Mouse (Mus musculus): Measurements from ENCODE around the gene Ssh3. TPM values are rescaled to one million over a fixed set of nuclear protein-coding genes. Genes with fewer than 3 reads are reported as not detected.

The Ssh3 gene
- polyA plus RNA-seq, 1 experiment from 2014 or later, result 2.1 TPM

- Histone ChIP-seq H3K27ac (ENCODE audit: low read length) (no peak overlapping the region), H3K27me3 (ENCODE audit: control insufficient read depth, insufficient read depth, low read depth, low read length) (no peaks in the 10 kb centered on the region), H3K9ac (ENCODE audit: low read depth, low read length) (no peak overlapping the region), H3K4me2 (ENCODE audit: low read depth, low read length) (no peak overlapping the region), H3K4me1 (ENCODE audit: control insufficient read depth, low read depth, low read length) (no peaks in the 10 kb centered on the region), H3K9me3 (replicated peaks; ENCODE audit: control insufficient read depth, low read length) (no peaks in the 10 kb centered on the region), H3K4me3 (ENCODE audit: low read depth, low read length) (no peak overlapping the region), H3K36me3 (ENCODE audit: control insufficient read depth, insufficient read depth) (no peaks in the 10 kb centered on the region)
- 40% methylated on average over 8 of the region's 8 CpGs for WGBS (ENCODE audit: insufficient replicate concordance)
- 0 out of 2 replicates have a peak, but pooled peaks have one; percentile 32 for ATAC-seq (ENCODE audit: low read depth)
Measured at GRCm38 (mm10) chr19:4240247-4240668, 28.7 kb downstream of the Ssh3 start.

- Histone ChIP-seq H3K27me3 (ENCODE audit: control insufficient read depth, insufficient read depth, low read depth, low read length) (no peaks in the 10 kb centered on the region), H3K9ac (ENCODE audit: low read depth, low read length) (no peak overlapping the region), H3K4me3 (ENCODE audit: low read depth, low read length) (no peak overlapping the region), H3K4me2 (ENCODE audit: low read depth, low read length) (no peak overlapping the region), H3K36me3 (ENCODE audit: control insufficient read depth, insufficient read depth) (no peaks in the 10 kb centered on the region), H3K4me1 (ENCODE audit: control insufficient read depth, low read depth, low read length) (peaks cover 18% of the 10 kb centered on the region), H3K9me3 (replicated peaks; ENCODE audit: control insufficient read depth, low read length) (no peaks in the 10 kb centered on the region), H3K27ac (ENCODE audit: low read length) (no peak overlapping the region)
- no peak for ATAC-seq (ENCODE audit: low read depth)
- WGBS (ENCODE audit: insufficient replicate concordance), result 63% methylated on average over 4 of the region's 4 CpGs
Measured at GRCm38 (mm10) chr19:4234548-4234947, 34.4 kb downstream of the Ssh3 start.

GRCm38 (mm10) chr19:4232651-4233050 is 36.3 kb downstream of the Ssh3 start:
- Histone ChIP-seq H3K27ac (ENCODE audit: low read length) (peak overlapping the region; percentile 15; the same call in 1 of the 2 replicates), H3K36me3 (ENCODE audit: control insufficient read depth, insufficient read depth) (no peaks in the 10 kb centered on the region), H3K9me3 (replicated peaks; ENCODE audit: control insufficient read depth, low read length) (no peaks in the 10 kb centered on the region), H3K27me3 (ENCODE audit: control insufficient read depth, insufficient read depth, low read depth, low read length) (no peaks in the 10 kb centered on the region; the same call in none of the 2 replicates), H3K4me2 (ENCODE audit: low read depth, low read length) (peak overlapping the region; percentile 82), H3K9ac (ENCODE audit: low read depth, low read length) (peak overlapping the region; percentile 75; the same call in 1 of the 2 replicates), H3K4me3 (ENCODE audit: low read depth, low read length) (peak overlapping the region; percentile 72), H3K4me1 (ENCODE audit: control insufficient read depth, low read depth, low read length) (peaks cover 21% of the 10 kb centered on the region)
- ATAC-seq (ENCODE audit: low read depth), result no peak
- 66% methylated on average over 7 of the region's 7 CpGs for WGBS (ENCODE audit: insufficient replicate concordance)

- Histone ChIP-seq H3K27me3 (ENCODE audit: control insufficient read depth, insufficient read depth, low read depth, low read length) (no peaks in the 10 kb centered on the region; the same call in none of the 2 replicates), H3K4me2 (ENCODE audit: low read depth, low read length) (peak overlapping the region; percentile 82), H3K9ac (ENCODE audit: low read depth, low read length) (peak overlapping the region; percentile 75), H3K27ac (ENCODE audit: low read length) (peak overlapping the region; percentile 78), H3K36me3 (ENCODE audit: control insufficient read depth, insufficient read depth) (no peaks in the 10 kb centered on the region), H3K4me1 (ENCODE audit: control insufficient read depth, low read depth, low read length) (peaks cover 21% of the 10 kb centered on the region), H3K9me3 (replicated peaks; ENCODE audit: control insufficient read depth, low read length) (no peaks in the 10 kb centered on the region), H3K4me3 (ENCODE audit: low read depth, low read length) (peak overlapping the region; percentile 72)
- WGBS (ENCODE audit: insufficient replicate concordance), result 0% methylated on average over 2 of the region's 2 CpGs
- ATAC-seq (ENCODE audit: low read depth), result peak; percentile 18
Measured at GRCm38 (mm10) chr19:4232186-4232572, 36.8 kb downstream of the Ssh3 start.

GRCm38 (mm10) chr19:4231253-4232185 is 37.5 kb downstream of the Ssh3 start, which contains the start of gene Pold4:
TSS of gene Pold4 (plus strand) at chr19:4231899.
- Histone ChIP-seq H3K27me3 (ENCODE audit: control insufficient read depth, insufficient read depth, low read depth, low read length) (no peaks in the 10 kb centered on the region; the same call in none of the 2 replicates), H3K9ac (ENCODE audit: low read depth, low read length) (peak within 1 kb of the TSS; percentile 75), H3K4me3 (ENCODE audit: low read depth, low read length) (peak within 1 kb of the TSS; percentile 72), H3K4me1 (ENCODE audit: control insufficient read depth, low read depth, low read length) (peaks cover 21% of the 10 kb centered on the region), H3K4me2 (ENCODE audit: low read depth, low read length) (peak within 1 kb of the TSS; percentile 82), H3K27ac (ENCODE audit: low read length) (peak within 1 kb of the TSS; percentile 83), H3K9me3 (replicated peaks; ENCODE audit: control insufficient read depth, low read length) (no peaks in the 10 kb centered on the region), H3K36me3 (ENCODE audit: control insufficient read depth, insufficient read depth) (no peaks in the 10 kb centered on the region)
- WGBS (ENCODE audit: insufficient replicate concordance), result 11% methylated on average over 26 of the region's 26 CpGs
- peak; percentile 89 for ATAC-seq (ENCODE audit: low read depth)

GRCm38 (mm10) chr19:4230415-4230814 is 38.6 kb downstream of the Ssh3 start:
- Histone ChIP-seq H3K4me2 (ENCODE audit: low read depth, low read length) (no peak overlapping the region; the same call in 1 of the 2 replicates), H3K36me3 (ENCODE audit: control insufficient read depth, insufficient read depth) (no peaks in the 10 kb centered on the region), H3K4me3 (ENCODE audit: low read depth, low read length) (no peak overlapping the region), H3K27me3 (ENCODE audit: control insufficient read depth, insufficient read depth, low read depth, low read length) (no peaks in the 10 kb centered on the region; the same call in none of the 2 replicates), H3K9me3 (replicated peaks; ENCODE audit: control insufficient read depth, low read length) (no peaks in the 10 kb centered on the region), H3K9ac (ENCODE audit: low read depth, low read length) (no peak overlapping the region), H3K4me1 (ENCODE audit: control insufficient read depth, low read depth, low read length) (peaks cover 21% of the 10 kb centered on the region), H3K27ac (ENCODE audit: low read length) (0 out of 2 replicates have a peak overlapping the region, but pooled peaks have one; percentile 29)
- ATAC-seq (ENCODE audit: low read depth), result no peak
- WGBS (ENCODE audit: insufficient replicate concordance), result 65% methylated on average over 8 of the region's 8 CpGs

GRCm38 (mm10) chr19:4229451-4230076 is 39.4 kb downstream of the Ssh3 start:
- no peak overlapping the region for H3K4me3 ChIP-seq (ENCODE audit: low read depth, low read length)
- no peaks in the 10 kb centered on the region for H3K9me3 ChIP-seq (replicated peaks; ENCODE audit: control insufficient read depth, low read length)
- ATAC-seq (ENCODE audit: low read depth), result no peak
- no peak overlapping the region for H3K4me2 ChIP-seq (ENCODE audit: low read depth, low read length)
- no peaks in the 10 kb centered on the region for H3K36me3 ChIP-seq (ENCODE audit: control insufficient read depth, insufficient read depth)
- peaks cover 21% of the 10 kb centered on the region for H3K4me1 ChIP-seq (ENCODE audit: control insufficient read depth, low read depth, low read length)
- 59% methylated on average over 9 of the region's 9 CpGs for WGBS (ENCODE audit: insufficient replicate concordance)
- no peak overlapping the region for H3K27ac ChIP-seq (ENCODE audit: low read length)
- H3K27me3 ChIP-seq (ENCODE audit: control insufficient read depth, insufficient read depth, low read depth, low read length), result no peaks in the 10 kb centered on the region; the same call in none of the 2 replicates
- no peak overlapping the region for H3K9ac ChIP-seq (ENCODE audit: low read depth, low read length)

GRCm38 (mm10) chr19:4228891-4229290 is 40.1 kb downstream of the Ssh3 start:
- H3K27me3 ChIP-seq (ENCODE audit: control insufficient read depth, insufficient read depth, low read depth, low read length), result no peaks in the 10 kb centered on the region; the same call in none of the 2 replicates
- no peak overlapping the region for H3K9ac ChIP-seq (ENCODE audit: low read depth, low read length)
- no peaks in the 10 kb centered on the region for H3K36me3 ChIP-seq (ENCODE audit: control insufficient read depth, insufficient read depth)
- H3K4me1 ChIP-seq (ENCODE audit: control insufficient read depth, low read depth, low read length), result peaks cover 21% of the 10 kb centered on the region
- H3K4me2 ChIP-seq (ENCODE audit: low read depth, low read length), result no peak overlapping the region
- no peak overlapping the region for H3K4me3 ChIP-seq (ENCODE audit: low read depth, low read length)
- WGBS (ENCODE audit: insufficient replicate concordance), result 67% methylated on average over 4 of the region's 4 CpGs
- no peak for ATAC-seq (ENCODE audit: low read depth)
- H3K27ac ChIP-seq (ENCODE audit: low read length), result no peak overlapping the region
- H3K9me3 ChIP-seq (replicated peaks; ENCODE audit: control insufficient read depth, low read length), result no peaks in the 10 kb centered on the region
